Mouse (Mus musculus) spleen, adult 18-20 months (tissue): ENCODE data around the gene Hs3st3b1.
A peak's percentile ranks its signal among the peaks of the same experiment; 100 is the strongest.

Experiments used
- DNase-seq, 2 experiments: peaks; one replicate each; pipeline ENCODE4 v3.0.0; 2022; ENCODE audit warnings: mixed read lengths in 2 of 2

Hs3st3b1 gene

GRCm38 (mm10) chr11:63922091-63922621, at the start of gene Hs3st3b1:
Gene Hs3st3b1, minus strand, starts transcription at chr11:63922290.
- DNase-seq, result peak; percentile 92 to 95

- DNase-seq, result no peak
Measured at GRCm38 (mm10) chr11:63971462-63971861, 49.4 kb upstream of the Hs3st3b1 start.

- no peak for DNase-seq
Measured at GRCm38 (mm10) chr11:63970818-63971217, 48.7 kb upstream of the Hs3st3b1 start.

- no peak for DNase-seq
Measured at GRCm38 (mm10) chr11:63969205-63969910, 47.3 kb upstream of the Hs3st3b1 start.

GRCm38 (mm10) chr11:63968388-63969035, 46.4 kb upstream of the Hs3st3b1 start:
- DNase-seq, result no peak

GRCm38 (mm10) chr11:63967641-63968387, 45.7 kb upstream of the Hs3st3b1 start:
- no peak for DNase-seq

GRCm38 (mm10) chr11:63965437-63965836, 43.3 kb upstream of the Hs3st3b1 start:
- no peak for DNase-seq

- DNase-seq, result peak in 1 of 2 experiments; percentile 40
Measured at GRCm38 (mm10) chr11:63957207-63957606, 35.1 kb upstream of the Hs3st3b1 start.

GRCm38 (mm10) chr11:63956748-63957147, 34.7 kb upstream of the Hs3st3b1 start:
- DNase-seq, result no peak

- no peak for DNase-seq
Measured at GRCm38 (mm10) chr11:63953887-63954286, 31.8 kb upstream of the Hs3st3b1 start.

- no peak for DNase-seq
Measured at GRCm38 (mm10) chr11:63952743-63953191, 30.7 kb upstream of the Hs3st3b1 start.

- peak in 1 of 2 experiments; percentile 14 for DNase-seq
Measured at GRCm38 (mm10) chr11:63951831-63952631, 29.9 kb upstream of the Hs3st3b1 start.

- DNase-seq, result no peak
Measured at GRCm38 (mm10) chr11:63948371-63948770, 26.3 kb upstream of the Hs3st3b1 start.

- DNase-seq, result no peak
Measured at GRCm38 (mm10) chr11:63947024-63947423, 24.9 kb upstream of the Hs3st3b1 start.

- DNase-seq, result no peak
Measured at GRCm38 (mm10) chr11:63943947-63944346, 21.9 kb upstream of the Hs3st3b1 start.

- DNase-seq, result no peak
Measured at GRCm38 (mm10) chr11:63943268-63943890, 21.3 kb upstream of the Hs3st3b1 start.

- DNase-seq, result no peak
Measured at GRCm38 (mm10) chr11:63942177-63942576, 20.1 kb upstream of the Hs3st3b1 start.

GRCm38 (mm10) chr11:63936641-63937040, 14.6 kb upstream of the Hs3st3b1 start:
- no peak for DNase-seq

GRCm38 (mm10) chr11:63926901-63927300, 4.8 kb upstream of the Hs3st3b1 start:
- DNase-seq, result no peak

- DNase-seq, result peak; percentile 75 to 85
Measured at GRCm38 (mm10) chr11:63925161-63925582, 3.1 kb upstream of the Hs3st3b1 start.

- no peak for DNase-seq
Measured at GRCm38 (mm10) chr11:63924286-63924930, 2.3 kb upstream of the Hs3st3b1 start.
